Mouse (Mus musculus) G1E (cell line): ENCODE measurements around the gene Msi1.

ENCODE experiments used
- CTCF ChIP-seq: IDR thresholded peaks from 2 replicates; pipeline ENCODE4 v1.5.1; 2012; ENCODE audit warnings: low read depth, low read length, inconsistent platforms, mixed read lengths
- POLR2AphosphoS5 ChIP-seq: IDR thresholded peaks from 2 replicates; pipeline ENCODE4 v1.6.1; 2012; ENCODE audit warnings: low read depth, low read length, inconsistent platforms; ENCODE audit not compliant: insufficient replicate concordance
- TAL1 ChIP-seq: conservative IDR thresholded peaks from 2 replicates; pipeline ENCODE4 v1.6.1; 2012; ENCODE audit warnings: low read depth, low read length, inconsistent platforms, mixed read lengths

DNA sequence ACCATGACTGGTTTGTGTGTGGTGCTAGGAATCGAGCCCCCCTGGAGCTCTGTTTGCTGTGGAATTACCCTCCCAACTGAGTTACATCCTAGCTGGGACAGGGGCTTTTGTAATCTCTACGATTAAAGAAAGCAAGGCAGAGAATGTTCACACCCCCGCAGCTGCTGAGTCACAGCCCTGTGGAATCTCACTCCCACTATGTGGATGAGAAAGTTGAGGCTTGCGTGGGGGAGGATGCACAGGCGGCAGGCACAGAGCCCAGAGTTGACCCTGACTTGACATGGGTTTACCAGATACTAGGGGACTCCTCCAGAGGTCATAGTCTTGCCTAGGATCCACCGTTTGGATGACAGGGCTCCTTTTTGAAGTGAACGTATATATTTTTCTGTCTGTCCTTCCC, 67.6 kb downstream of the Msi1 start:
- TF ChIP-seq POLR2AphosphoS5 (no peak), TAL1 (no peak), CTCF (no peak)
